Mouse (Mus musculus): ENCODE data around the gene Elf4.

The Elf4 gene

DNA sequence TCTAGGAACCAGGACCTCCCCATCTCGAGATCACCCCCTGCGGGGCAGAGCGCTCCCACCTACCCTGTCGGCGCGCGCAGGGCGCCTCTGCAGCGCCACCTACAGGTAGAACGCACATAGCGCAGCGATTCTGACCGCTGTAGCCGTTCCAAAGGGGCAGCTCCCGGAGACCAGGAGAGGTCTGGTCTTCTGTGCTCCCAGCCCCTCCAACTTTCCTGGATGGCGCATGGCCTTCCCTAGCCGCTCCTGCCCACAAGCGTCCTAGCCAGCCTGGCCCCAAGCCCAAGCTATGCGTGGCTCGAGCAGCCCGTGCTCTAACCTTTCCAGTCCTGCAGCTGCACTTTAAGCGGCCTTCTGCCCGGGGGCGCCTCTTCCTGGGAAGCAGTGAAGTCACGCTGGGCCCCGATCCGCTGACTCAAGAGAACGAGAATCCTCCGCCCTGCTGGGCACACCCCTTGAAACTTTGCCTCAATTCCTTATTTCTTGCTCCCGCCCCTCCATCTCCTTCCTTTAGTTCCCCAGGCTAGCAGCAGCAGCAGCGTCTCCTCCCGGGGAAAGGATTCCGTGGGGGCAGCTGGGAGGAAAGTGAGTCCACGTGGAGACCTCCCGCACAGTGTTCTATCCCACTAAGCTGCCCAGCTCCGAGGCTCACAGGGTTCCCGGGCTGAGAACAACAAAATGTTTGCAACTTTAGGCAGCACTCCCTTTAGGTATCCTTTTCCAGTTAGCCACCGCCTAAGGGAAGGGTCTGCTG, at the start of gene Elf4:
Gene Elf4 (minus strand): TSS at position 379 of the 754 bp plus-strand sequence.
- peak; percentile 71 for DNase-seq (ENCODE audit: low read depth, low spot score)
- Histone ChIP-seq H3K27me3 (ENCODE audit: control insufficient read depth, insufficient read depth, low read length, poor library complexity, severe bottlenecking) (no peaks in the 10 kb centered on the region), H3K36me3 (ENCODE audit: control insufficient read depth, insufficient read depth, low read length, poor library complexity, severe bottlenecking) (no peaks in the 10 kb centered on the region)

DNA sequence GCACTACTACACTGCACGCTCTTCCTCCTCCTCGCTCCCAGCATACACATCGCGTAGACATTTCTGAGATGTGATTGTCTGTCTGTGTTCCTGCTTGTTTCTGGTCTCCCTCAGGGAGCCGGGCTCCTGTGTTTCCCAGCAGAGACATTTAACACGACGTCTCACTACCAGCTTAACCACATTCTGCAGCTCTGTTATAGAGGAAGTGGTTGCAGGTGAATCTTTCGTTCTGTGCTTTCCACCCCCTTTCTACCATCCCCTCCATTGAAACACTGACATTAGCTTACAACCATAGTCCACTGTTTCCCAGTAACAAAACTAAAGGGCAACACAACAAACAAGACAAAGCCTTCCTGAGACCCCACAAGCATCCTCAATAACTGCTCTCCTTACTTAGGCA, 30.8 kb upstream of the Elf4 start:
- H3K27me3 ChIP-seq (ENCODE audit: control insufficient read depth, insufficient read depth, low read length, poor library complexity, severe bottlenecking) = no peaks in the 10 kb centered on the region
- no peak for DNase-seq (ENCODE audit: low read depth, low spot score)
- 0 out of 2 replicates have a peak, but pooled peaks cover 2% of the 10 kb centered on the region for H3K36me3 ChIP-seq (ENCODE audit: control insufficient read depth, insufficient read depth, low read length, poor library complexity, severe bottlenecking)

DNA sequence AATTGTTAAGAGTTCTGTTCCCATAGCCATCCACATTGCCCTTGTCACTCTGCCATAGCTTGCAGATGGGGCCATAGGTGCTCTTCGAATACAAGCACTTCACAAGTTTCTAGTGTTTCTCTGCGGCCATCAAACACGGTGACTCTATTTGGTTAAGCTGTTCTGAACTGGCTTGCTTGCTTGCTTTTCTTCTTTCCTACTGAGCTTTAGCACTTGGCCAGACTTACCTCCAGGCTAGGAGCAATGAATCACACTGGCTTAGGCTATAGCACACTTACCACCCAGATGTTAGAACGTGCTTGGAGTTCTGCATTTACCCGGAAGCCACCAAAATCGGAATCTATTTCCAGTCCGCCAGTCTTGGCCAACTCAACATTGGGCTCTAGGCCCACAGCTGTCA, 18.8 kb upstream of the Elf4 start:
- Histone ChIP-seq H3K36me3 (ENCODE audit: control insufficient read depth, insufficient read depth, low read length, poor library complexity, severe bottlenecking) (peaks cover 3% of the 10 kb centered on the region; the same call in 1 of the 2 replicates), H3K27me3 (ENCODE audit: control insufficient read depth, insufficient read depth, low read length, poor library complexity, severe bottlenecking) (no peaks in the 10 kb centered on the region)
- no peak for DNase-seq (ENCODE audit: low read depth, low spot score)

DNA sequence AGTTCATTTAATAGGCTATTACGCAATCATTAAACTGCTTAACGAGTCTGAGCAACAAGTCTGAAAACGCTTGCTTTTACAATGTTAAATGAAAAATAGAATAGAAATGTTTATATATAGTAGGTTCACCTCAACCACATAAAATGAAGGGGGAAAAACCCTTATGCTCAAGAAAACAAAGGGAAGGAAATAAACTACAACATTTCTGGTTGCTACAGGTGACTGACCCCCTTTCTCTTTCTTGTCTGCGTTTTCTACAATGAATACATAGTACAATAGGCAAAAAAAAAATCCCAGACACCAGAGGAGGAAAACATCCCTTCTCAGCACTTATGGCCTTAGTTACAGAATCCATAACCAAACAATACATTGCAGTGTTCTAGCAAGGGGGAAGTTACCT, 18.2 kb upstream of the Elf4 start:
- H3K27me3 ChIP-seq (ENCODE audit: control insufficient read depth, insufficient read depth, low read length, poor library complexity, severe bottlenecking) = no peaks in the 10 kb centered on the region
- peaks cover 3% of the 10 kb centered on the region; the same call in 1 of the 2 replicates for H3K36me3 ChIP-seq (ENCODE audit: control insufficient read depth, insufficient read depth, low read length, poor library complexity, severe bottlenecking)
- no peak for DNase-seq (ENCODE audit: low read depth, low spot score)

DNA sequence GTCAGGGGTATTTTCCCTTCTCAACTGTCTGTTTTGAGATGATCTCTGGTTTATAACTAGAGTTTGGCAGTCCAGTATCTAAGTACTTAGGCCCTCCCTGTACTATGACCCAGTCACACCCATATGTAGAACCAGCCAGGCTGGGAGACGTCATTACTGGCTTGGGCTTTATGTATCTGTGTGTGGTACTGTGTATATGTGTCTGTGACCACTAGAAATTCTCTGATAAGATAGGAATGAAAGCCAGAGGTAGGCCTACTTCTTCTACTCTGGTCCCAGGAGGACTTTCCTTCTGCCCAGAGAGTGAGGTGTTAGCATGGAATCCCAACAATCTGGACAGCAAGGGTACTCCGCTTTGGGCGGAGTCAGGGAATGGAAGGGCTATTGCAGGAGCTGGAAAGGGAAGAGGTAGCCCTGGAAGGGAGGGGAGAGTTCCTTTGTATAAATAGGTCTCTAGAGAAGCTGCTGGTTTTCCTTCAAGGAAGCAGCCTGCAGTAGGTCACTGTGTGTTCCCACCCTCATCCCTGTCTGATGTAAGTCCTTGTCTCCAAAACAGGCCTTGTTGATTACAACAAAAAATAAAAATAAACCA, 4.5 kb upstream of the Elf4 start:
- H3K36me3 ChIP-seq (ENCODE audit: control insufficient read depth, insufficient read depth, low read length, poor library complexity, severe bottlenecking) = no peaks in the 10 kb centered on the region
- H3K27me3 ChIP-seq (ENCODE audit: control insufficient read depth, insufficient read depth, low read length, poor library complexity, severe bottlenecking) = no peaks in the 10 kb centered on the region
- DNase-seq (ENCODE audit: low read depth, low spot score) = no peak

DNA sequence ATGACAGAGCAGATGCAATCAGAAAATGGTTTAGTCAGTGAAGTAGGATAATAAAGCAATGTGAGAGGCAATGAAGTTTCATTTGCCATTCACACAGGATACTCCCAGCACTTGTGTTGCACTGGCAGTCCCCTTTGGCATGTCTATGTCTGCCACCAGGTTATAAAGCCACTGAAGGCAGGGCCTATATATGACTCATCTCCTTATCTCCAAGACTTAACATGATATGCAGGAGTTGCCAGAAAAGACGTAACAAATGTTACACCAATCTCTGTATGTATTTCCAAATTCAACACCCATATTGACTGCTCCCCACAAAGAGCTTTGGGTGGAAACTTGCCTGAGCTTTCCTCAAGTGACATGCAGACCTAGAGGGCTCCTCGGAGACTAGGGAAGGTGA, 3.2 kb upstream of the Elf4 start:
- Histone ChIP-seq H3K27me3 (ENCODE audit: control insufficient read depth, insufficient read depth, low read length, poor library complexity, severe bottlenecking) (no peaks in the 10 kb centered on the region), H3K36me3 (ENCODE audit: control insufficient read depth, insufficient read depth, low read length, poor library complexity, severe bottlenecking) (no peaks in the 10 kb centered on the region)
- DNase-seq (ENCODE audit: low read depth, low spot score) = no peak

DNA sequence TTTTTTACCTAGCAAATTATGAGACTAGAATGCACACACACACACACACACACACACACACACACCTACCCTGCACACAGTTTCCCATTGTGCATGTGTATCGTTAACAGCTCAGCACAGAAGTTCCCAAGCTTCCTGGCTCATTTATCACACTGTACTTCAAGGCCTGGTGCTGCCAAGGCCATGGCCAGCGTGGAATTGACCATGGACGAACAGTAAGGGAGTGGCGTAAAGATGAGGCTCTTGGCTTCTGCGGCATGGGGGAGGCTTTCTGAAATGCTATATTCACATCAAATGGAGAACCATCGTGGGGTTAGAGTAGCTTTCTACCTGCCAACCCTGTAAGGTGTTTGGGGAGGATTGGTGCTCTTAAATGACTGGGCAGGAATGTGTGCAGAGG, 1.5 kb upstream of the Elf4 start:
- DNase-seq (ENCODE audit: low read depth, low spot score) = no peak
- Histone ChIP-seq H3K27me3 (ENCODE audit: control insufficient read depth, insufficient read depth, low read length, poor library complexity, severe bottlenecking) (no peaks in the 10 kb centered on the region), H3K36me3 (ENCODE audit: control insufficient read depth, insufficient read depth, low read length, poor library complexity, severe bottlenecking) (no peaks in the 10 kb centered on the region)

DNA sequence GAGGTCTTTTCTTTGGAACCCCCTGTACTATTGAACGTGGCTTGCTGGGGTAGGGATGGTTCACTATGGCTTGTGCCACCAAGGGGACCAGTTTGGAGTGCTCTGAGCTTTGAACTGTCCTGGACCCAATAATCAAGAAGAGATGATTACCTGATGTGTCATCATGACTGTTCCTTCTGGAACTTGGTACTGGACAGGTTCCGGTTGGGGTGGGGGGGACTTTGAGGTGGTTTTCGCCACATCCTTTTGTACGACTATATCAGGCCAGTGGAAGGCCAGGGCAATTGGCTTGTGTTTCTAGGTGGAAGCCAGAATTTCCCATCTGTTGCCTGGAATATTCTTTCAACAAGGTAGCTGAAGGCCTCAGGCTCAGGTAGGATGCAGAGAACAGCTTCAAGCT, 704 bp upstream of the Elf4 start:
- DNase-seq (ENCODE audit: low read depth, low spot score) = no peak
- Histone ChIP-seq H3K27me3 (ENCODE audit: control insufficient read depth, insufficient read depth, low read length, poor library complexity, severe bottlenecking) (no peaks in the 10 kb centered on the region), H3K36me3 (ENCODE audit: control insufficient read depth, insufficient read depth, low read length, poor library complexity, severe bottlenecking) (no peaks in the 10 kb centered on the region)

DNA sequence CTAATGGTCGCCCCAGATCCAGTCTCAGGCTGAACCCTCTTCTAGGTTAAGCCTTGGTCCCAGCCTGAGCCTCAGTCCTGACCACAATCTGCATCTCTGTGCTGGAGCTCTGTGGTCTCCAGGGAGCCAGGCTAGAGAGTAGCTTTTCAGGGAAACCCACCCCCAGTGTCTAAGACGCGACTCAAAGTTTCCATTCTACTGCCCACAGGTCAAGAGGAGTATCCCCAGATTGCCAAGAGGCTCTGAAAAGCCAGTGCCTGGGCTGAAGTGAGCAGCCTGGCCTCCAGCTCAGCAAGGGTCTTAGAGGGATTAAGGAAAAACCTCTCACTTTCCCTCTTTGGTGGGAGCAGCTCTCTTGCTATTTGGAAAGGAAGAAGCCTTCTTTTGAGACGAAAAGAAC, 635 bp downstream of the Elf4 start:
- Histone ChIP-seq H3K27me3 (ENCODE audit: control insufficient read depth, insufficient read depth, low read length, poor library complexity, severe bottlenecking) (no peaks in the 10 kb centered on the region), H3K36me3 (ENCODE audit: control insufficient read depth, insufficient read depth, low read length, poor library complexity, severe bottlenecking) (no peaks in the 10 kb centered on the region)

DNA sequence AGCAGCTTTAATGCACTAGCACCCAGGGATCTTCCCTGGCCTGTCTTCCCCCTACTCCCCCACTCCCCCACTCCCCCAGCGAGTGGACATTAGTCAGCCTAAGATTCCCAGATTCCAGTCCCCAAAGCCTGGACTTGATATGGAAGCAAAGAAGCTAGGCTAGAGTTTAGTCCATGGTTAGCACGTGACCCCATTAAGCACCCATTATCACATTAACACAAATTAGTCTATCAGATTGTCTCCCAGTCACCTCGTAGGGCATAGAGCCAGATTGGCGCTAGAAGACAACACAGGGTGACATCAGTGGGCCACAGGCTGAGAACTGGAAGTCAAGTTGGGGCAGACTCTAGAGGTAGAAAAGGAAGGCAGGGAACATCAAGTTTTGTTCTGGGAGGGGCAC, 1.9 kb downstream of the Elf4 start:
- DNase-seq (ENCODE audit: low read depth, low spot score) = no peak
- H3K36me3 ChIP-seq (ENCODE audit: control insufficient read depth, insufficient read depth, low read length, poor library complexity, severe bottlenecking) = no peaks in the 10 kb centered on the region
- H3K27me3 ChIP-seq (ENCODE audit: control insufficient read depth, insufficient read depth, low read length, poor library complexity, severe bottlenecking) = no peaks in the 10 kb centered on the region

More for the DNA sequence above, 635 bp downstream of the Elf4 start:
- DNase-seq (ENCODE audit: low read depth, low spot score) = peak; percentile 5

DNA sequence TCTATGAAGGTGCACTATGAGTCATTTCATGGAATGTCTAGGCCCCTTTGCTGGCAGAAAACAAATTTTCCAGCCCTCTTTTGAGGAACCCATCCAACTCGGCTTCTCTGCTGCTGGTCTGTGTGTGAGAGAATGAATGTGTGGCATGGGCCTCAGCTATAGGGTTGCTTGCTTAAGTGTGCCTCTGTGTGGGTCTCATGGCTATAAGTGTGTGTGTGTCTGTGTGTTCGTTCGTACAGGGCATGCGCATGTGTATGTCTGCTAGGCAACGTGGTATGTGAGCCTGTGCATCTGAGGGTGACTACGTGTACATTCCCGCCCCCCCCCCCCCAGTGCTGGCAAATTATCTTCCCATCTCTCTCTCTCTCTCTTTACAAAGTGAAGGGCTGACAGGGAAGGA, 2.4 kb downstream of the Elf4 start:
- Histone ChIP-seq H3K36me3 (ENCODE audit: control insufficient read depth, insufficient read depth, low read length, poor library complexity, severe bottlenecking) (no peaks in the 10 kb centered on the region), H3K27me3 (ENCODE audit: control insufficient read depth, insufficient read depth, low read length, poor library complexity, severe bottlenecking) (no peaks in the 10 kb centered on the region)
- no peak for DNase-seq (ENCODE audit: low read depth, low spot score)

DNA sequence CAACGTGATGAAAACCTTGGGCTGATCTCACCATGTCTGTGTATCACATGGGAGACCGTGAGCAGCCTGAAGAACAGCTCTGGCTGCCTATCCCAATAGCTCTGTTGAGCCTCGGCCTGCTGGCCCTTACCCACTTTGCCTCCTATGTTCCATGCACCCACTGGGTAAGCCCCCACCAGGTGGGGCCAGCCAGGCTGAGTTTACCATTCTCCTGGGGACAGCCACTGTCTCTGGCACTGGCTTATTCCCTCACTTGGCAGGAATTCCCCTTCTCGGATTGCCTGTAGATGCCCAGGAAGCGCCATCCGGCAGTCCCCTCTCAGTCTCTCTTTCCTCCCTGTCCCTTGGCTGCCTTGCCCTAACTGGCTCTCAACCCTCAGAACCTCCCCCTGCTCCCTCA, 6.0 kb downstream of the Elf4 start:
- no peak for DNase-seq (ENCODE audit: low read depth, low spot score)
- no peaks in the 10 kb centered on the region for H3K36me3 ChIP-seq (ENCODE audit: control insufficient read depth, insufficient read depth, low read length, poor library complexity, severe bottlenecking)
- H3K27me3 ChIP-seq (ENCODE audit: control insufficient read depth, insufficient read depth, low read length, poor library complexity, severe bottlenecking) = no peaks in the 10 kb centered on the region

DNA sequence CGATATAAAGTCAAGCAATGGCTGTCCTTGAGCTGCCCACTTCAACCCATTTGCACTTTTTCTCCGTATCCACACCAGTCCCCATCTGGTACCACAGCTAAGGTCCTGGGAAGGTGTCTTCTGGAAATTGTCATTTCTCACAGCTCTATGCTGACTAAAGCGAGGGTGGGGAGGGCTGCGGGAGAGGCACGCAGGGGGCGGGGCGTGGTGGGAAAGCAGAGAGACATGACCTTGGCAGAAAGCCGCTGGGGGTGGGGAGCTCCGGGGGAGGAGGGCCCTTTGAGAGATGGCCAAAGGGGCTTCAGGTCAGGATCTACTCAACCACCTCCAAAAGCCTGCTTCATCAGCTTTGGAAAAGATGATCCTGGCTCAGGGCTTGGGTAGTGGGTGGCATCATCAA, 7.9 kb downstream of the Elf4 start:
- Histone ChIP-seq H3K36me3 (ENCODE audit: control insufficient read depth, insufficient read depth, low read length, poor library complexity, severe bottlenecking) (no peaks in the 10 kb centered on the region), H3K27me3 (ENCODE audit: control insufficient read depth, insufficient read depth, low read length, poor library complexity, severe bottlenecking) (no peaks in the 10 kb centered on the region)
- no peak for DNase-seq (ENCODE audit: low read depth, low spot score)

DNA sequence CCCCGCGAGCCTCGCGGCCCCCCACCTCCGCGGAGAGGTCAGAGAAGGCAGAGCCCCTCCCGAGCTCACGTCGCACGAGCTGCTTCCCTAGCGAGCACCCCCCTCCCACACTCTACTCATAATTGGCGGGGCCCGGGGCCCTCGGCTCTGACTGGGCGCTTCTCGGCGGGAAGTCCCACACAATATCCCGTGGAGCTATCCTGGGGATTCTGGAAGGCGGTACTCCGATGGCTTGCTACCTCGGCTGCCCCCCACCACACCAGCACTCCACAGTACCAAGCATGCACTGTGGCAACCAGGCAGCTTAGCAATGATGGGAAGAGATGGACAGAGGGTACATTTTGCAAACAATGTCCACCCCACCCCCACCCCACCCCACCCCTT, 8.4 kb downstream of the Elf4 start:
- Histone ChIP-seq H3K27me3 (ENCODE audit: control insufficient read depth, insufficient read depth, low read length, poor library complexity, severe bottlenecking) (no peaks in the 10 kb centered on the region), H3K36me3 (ENCODE audit: control insufficient read depth, insufficient read depth, low read length, poor library complexity, severe bottlenecking) (no peaks in the 10 kb centered on the region)
- DNase-seq (ENCODE audit: low read depth, low spot score) = no peak

DNA sequence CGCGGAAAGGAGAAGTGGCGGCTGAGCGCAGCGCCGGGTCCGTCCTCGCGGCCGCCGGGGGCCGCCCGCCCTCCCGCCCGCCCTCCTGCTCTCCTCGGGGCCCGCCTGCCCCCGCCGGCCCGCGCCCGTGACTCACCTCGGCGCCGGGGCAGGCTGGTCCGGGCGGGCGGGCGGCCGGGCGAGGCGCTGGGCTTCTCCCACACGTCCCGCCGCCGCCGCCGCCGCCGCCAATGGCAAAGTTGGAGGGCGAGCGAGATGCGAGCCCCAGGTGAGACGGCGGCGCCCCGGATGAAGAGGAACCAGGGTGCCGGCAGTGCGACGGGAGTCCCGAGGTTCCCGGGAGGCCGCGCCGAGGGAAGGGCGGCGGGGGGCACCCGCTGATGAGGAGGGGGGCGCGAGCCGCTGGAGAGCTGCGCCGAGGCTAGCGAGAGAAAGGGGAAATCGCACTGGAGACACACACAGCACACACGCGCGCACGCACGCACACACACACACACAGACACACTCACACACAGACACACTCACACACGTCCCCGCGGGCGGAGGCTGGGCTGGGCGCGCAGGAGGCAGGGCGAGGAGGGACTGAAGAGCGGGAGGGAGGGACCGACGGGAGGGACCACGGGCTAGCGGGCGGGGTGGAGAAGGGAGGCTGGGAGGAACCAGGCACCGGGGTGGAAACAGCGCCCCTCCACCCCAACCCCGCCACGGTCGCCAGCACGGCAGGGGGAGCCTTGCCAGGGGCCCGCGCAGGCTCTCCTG, 9.0 kb downstream of the Elf4 start:
- Histone ChIP-seq H3K27me3 (ENCODE audit: control insufficient read depth, insufficient read depth, low read length, poor library complexity, severe bottlenecking) (no peaks in the 10 kb centered on the region), H3K36me3 (ENCODE audit: control insufficient read depth, insufficient read depth, low read length, poor library complexity, severe bottlenecking) (no peaks in the 10 kb centered on the region)
- DNase-seq (ENCODE audit: low read depth, low spot score) = peak; percentile 87
